Mouse (Mus musculus) urinary bladder, postnatal 10 days (tissue): ENCODE results near the gene Rbm5.

Experiments
- DNase-seq: peaks from one replicate; pipeline ENCODE4 v3.0.0; 2022; ENCODE audit warnings: low spot score

Rbm5 gene

DNA sequence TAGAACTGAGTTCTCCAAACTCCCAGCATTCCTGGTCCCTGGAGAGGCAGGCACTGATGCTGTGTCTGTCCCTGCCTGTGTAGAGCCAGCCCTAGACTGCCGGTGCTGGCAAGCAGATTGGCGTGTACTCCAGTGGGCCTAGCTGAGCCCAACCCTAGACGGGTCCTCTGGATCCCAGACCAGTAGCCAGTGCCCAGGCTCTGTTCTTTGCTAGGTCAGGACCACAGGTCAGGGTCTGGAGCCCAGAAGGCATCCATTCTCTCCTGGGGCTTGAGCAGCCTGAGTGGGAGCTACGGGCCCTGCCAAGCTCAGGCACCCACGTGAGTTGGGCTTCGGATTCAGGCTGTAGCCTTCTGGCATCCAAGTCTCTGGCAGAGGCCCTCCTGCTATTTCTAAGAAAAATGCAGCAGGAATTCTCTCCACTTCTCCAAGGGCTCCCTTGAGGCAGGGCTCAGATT is 70.7 kb downstream of the Rbm5 start:
- DNase-seq: no peak

- DNase-seq: no peak
Measured at GRCm38 (mm10) chr9:107699376-107699980, 71.3 kb downstream of the Rbm5 start.

DNA sequence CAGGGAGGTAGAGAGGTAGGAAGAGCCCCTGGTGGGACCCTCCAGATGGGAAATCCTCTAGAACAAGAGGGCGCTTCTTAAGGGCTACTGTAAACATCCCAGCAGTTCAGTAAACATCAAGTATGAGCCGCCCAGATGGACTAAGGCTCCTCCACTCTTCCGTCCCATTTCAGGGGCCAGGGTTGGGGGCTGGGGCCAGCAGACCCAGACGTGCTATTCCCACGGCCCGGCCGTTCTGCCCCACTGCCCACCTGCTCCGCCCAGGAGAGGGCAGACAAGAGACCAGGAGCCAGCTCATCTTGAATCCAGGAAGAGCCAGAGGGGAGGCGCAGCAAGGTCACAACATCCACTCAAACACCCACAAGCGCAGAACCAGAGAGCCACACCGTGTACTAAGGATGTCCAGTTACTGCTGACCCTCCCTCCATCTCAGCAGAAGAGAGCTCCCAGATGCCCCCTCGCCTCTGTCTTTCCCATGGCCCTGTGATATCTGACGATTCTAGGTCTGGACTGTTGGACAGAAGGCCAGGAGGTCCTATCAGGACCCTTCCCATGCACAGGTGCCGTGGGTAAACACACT is 72.1 kb downstream of the Rbm5 start:
- DNase-seq: no peak

- no peak for DNase-seq
Measured at GRCm38 (mm10) chr9:107697811-107698521, 72.8 kb downstream of the Rbm5 start.

GRCm38 (mm10) chr9:107696845-107697610 is 73.8 kb downstream of the Rbm5 start:
- no peak for DNase-seq

DNA sequence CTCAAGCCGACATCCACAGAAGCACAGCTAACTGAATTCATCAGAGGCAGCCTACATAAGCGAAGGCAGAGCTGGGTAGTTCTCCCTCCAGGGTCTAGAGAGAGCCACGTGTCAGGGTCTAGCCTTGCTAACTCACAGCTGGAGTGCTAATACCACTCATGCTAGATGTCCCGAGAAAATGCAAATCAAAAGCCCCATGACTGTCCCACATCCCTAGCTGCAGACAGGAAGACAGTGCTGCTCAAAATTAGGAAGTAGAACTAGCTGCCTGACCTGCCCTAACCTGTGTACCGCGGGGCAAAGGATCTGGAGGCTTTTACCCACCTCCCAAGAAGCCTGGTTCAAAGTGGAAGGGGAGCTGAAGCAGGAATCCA is 74.7 kb downstream of the Rbm5 start:
- DNase-seq: no peak

- no peak for DNase-seq
Measured at GRCm38 (mm10) chr9:107695441-107696105, 75.2 kb downstream of the Rbm5 start.

- DNase-seq: no peak
Measured at GRCm38 (mm10) chr9:107694627-107695026, 76.2 kb downstream of the Rbm5 start.

- DNase-seq: no peak
Measured at GRCm38 (mm10) chr9:107693433-107693987, 77.3 kb downstream of the Rbm5 start.

GRCm38 (mm10) chr9:107692785-107693184 is 78.0 kb downstream of the Rbm5 start:
- DNase-seq: no peak

DNA sequence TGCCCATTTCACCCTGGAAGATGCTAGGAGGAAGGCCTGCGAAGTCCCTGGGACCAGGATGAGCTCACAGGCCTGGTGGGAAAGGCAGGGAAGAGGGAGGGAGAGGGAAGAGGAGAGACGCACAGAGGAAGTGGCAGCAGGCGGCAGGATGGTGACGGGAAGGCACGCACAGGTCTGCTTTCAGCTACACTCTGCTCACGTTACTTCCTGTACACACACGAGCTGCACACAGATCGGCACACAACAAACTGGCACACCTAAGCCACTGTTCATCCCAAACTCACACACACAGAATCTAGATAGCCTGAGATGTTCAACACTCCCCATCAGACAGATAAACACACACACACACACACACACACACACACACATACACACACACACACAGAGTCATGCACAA is 80.4 kb downstream of the Rbm5 start:
- DNase-seq: no peak
